Mouse (Mus musculus) E14TG2a.4 (cell line): ENCODE results near the gene Hbq1a.

ENCODE experiments used
- CTCF ChIP-seq: conservative IDR thresholded peaks from 2 replicates; pipeline ENCODE4 v1.5.1; 2014; ENCODE audit warnings: low read length
- NANOG ChIP-seq: IDR thresholded peaks from 2 replicates; pipeline ENCODE4 v1.6.1; 2014; ENCODE audit warnings: borderline replicate concordance, low read length, mixed read lengths
- POU5F1 ChIP-seq: IDR thresholded peaks from 2 replicates; pipeline ENCODE4 v1.6.1; 2014; ENCODE audit warnings: low read length, borderline replicate concordance

- TF ChIP-seq CTCF (no peak), POU5F1 (no peak), NANOG (no peak)
Measured at GRCm38 (mm10) chr11:32331075-32331474, 31.2 kb downstream of the Hbq1a start.
